8 mouse cellular contexts compared by ENCODE assay signal in the genomic region with DNA sequence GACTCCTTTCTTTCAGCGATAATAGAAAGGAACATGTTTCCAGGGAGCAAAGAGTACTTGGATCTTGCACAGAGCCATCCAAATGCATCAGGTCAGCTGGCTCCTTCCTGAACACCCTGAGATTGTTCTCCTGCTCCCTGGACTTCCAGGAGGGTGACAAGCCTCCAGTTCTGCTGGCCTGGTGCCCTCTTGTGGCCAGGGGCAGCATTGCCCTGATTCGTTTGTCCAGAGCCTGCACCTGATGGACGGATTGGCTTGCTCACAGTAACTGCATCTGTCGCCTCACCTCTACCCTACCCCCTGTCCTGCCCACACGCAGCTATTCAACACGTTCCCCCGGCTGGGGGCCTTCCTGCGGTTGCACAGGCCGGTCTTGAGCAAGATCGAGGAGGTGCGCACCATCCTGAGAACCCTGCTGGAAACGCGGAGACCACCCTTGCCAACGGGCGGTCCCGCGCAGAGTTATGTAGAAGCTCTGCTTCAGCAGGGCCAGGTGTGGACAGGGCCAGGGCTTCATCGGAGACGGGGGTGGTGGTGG. TPM values are rescaled to one million over a fixed set of nuclear protein-coding genes. Genes with fewer than 3 reads are reported as not detected.
A peak's percentile ranks its signal among the peaks of the same experiment; 100 is the strongest.
DNase-seq lines count a peak whose midpoint lies in the region; ATAC-seq and TF ChIP-seq lines count a peak whose summit lies in the region.

No protein-coding gene starts in this region.

- peak; percentile 98 for TF ChIP-seq CTCF in lung, embryonic 14.5 days (IDR thresholded peaks at IDR 0.05; ENCODE audit: low read depth)

- H3K9ac ChIP-seq in lung, embryonic 14.5 days: no peak overlapping the region

- no peaks in the 10 kb centered on the region for H3K4me1 ChIP-seq in lung, embryonic 14.5 days (ENCODE audit: insufficient read depth)

- H3K4me2 ChIP-seq in lung, embryonic 14.5 days: no peak overlapping the region

- H3K9me3 ChIP-seq in lung, embryonic 14.5 days (ENCODE audit: low read depth, low read length): no peaks in the 10 kb centered on the region

- H3K27me3 ChIP-seq in lung, embryonic 14.5 days (ENCODE audit: insufficient read depth, low read length): no peaks in the 10 kb centered on the region

- peak; percentile 84 for DNase-seq in CD4-positive, CD25-positive, alpha-beta regulatory T cell, adult 2 months (ENCODE audit: low read depth, low spot score)
- DNase-seq in adipocyte (ENCODE audit: low spot score): peak; percentile 93
- DNase-seq in heart, adult 8-10 months (ENCODE audit: low spot score): peak; percentile 71
- DNase-seq in kidney, postnatal 14 days: peak; percentile 90
- peak; percentile 85 for DNase-seq in lung, embryonic 14.5 days
- DNase-seq in right cerebral cortex, adult 18-20 months: peak; percentile 75
- peak; percentile 67 for DNase-seq in urinary bladder, adult 2 months (ENCODE audit: low spot score)

- H3K4me3 ChIP-seq in lung, embryonic 14.5 days (ENCODE audit: low read depth, low read length): no peak overlapping the region

- H3K36me3 ChIP-seq in lung, embryonic 14.5 days (ENCODE audit: insufficient read depth): no peaks in the 10 kb centered on the region

- ATAC-seq in common myeloid progenitor, adult 5-6 weeks (replicated peaks; ENCODE audit: low read depth, poor library complexity, severe bottlenecking): peak; percentile 70
- ATAC-seq in lung, embryonic 14.5 days (ENCODE audit: insufficient read depth): no peak

- H3K27ac ChIP-seq in lung, embryonic 14.5 days (ENCODE audit: low read depth): no peak overlapping the region

- WGBS in lung, embryonic 14.5 days: 31% methylated on average over 19 of the region's 19 CpGs

RNA-seq across cellular contexts. Expression of a gene that starts 2.9 kb away (rescaled TPM):
- not detected in 2 replicates for total RNA-seq in common myeloid progenitor, adult 5-6 weeks (2017)
- total RNA-seq in heart, adult 8-10 months (2022): not detected
- polyA plus RNA-seq in lung, embryonic 14.5 days (2014; fragmentation: Nextera tagmentation; extraction: Ambion mirVana): not detected in 2 replicates
- not detected in 2 replicates for polyA plus RNA-seq in urinary bladder, adult 2 months (2012; rRNA removed)

RNA-seq across cellular contexts. Expression of a gene that starts 4.1 kb away (rescaled TPM):
- 10.9 and 17.8 TPM in 2 replicates for total RNA-seq in common myeloid progenitor, adult 5-6 weeks (2017)
- total RNA-seq in heart, adult 8-10 months (2022): 100 to 1,000 TPM in 3 of 4 experiments, 10 to 100 TPM in 1; 96.9 to 114 (median 106) TPM
- 102 and 106 TPM in 2 replicates for polyA plus RNA-seq in lung, embryonic 14.5 days (2014; fragmentation: Nextera tagmentation; extraction: Ambion mirVana)
- polyA plus RNA-seq in urinary bladder, adult 2 months (2012; rRNA removed): 45.3 and 52.4 TPM in 2 replicates

RNA-seq across cellular contexts. Expression of a gene that starts 22.2 kb away (rescaled TPM):
- total RNA-seq in common myeloid progenitor, adult 5-6 weeks (2017): 4.9 and 5.4 TPM in 2 replicates
- total RNA-seq in heart, adult 8-10 months (2022): 10 to 100 TPM; 43.1 to 55.6 (median 47.0) TPM
- 3.5 and 4.3 TPM in 2 replicates for polyA plus RNA-seq in lung, embryonic 14.5 days (2014; fragmentation: Nextera tagmentation; extraction: Ambion mirVana)
- 16.4 and 22.2 TPM in 2 replicates for polyA plus RNA-seq in urinary bladder, adult 2 months (2012; rRNA removed)

RNA-seq across cellular contexts. Expression of a gene that starts 29.9 kb away (rescaled TPM):
- 15.8 and 25.8 TPM in 2 replicates for total RNA-seq in common myeloid progenitor, adult 5-6 weeks (2017)
- total RNA-seq in heart, adult 8-10 months (2022): 1 to 10 TPM; 2.1 to 4.2 (median 2.9) TPM
- 3.6 and 4.0 TPM in 2 replicates for polyA plus RNA-seq in lung, embryonic 14.5 days (2014; fragmentation: Nextera tagmentation; extraction: Ambion mirVana)
- polyA plus RNA-seq in urinary bladder, adult 2 months (2012; rRNA removed): 45.4 and 46.6 TPM in 2 replicates

RNA-seq across cellular contexts. Expression of a gene that starts 49.8 kb away (rescaled TPM):
- total RNA-seq in common myeloid progenitor, adult 5-6 weeks (2017): 0.53 and 1.6 TPM in 2 replicates
- total RNA-seq in heart, adult 8-10 months (2022): 1 to 10 TPM in 1 of 4 experiments, under 1 TPM in 3; 0.49 to 1.2 (median 0.72) TPM
- 1.1 TPM in 2 replicates for polyA plus RNA-seq in lung, embryonic 14.5 days (2014; fragmentation: Nextera tagmentation; extraction: Ambion mirVana)
- polyA plus RNA-seq in urinary bladder, adult 2 months (2012; rRNA removed): 0.65 and 0.96 TPM in 2 replicates
